Mouse (Mus musculus): Measurements from ENCODE around the gene Hoxc6. TPM values are rescaled to one million over a fixed set of nuclear protein-coding genes. Genes with fewer than 3 reads are reported as not detected.
A peak's percentile ranks its signal among the peaks of the same experiment; 100 is the strongest.

Hoxc6 gene
- polyA plus RNA-seq, 1 experiment from 2014 or later: 0.14 TPM

DNA sequence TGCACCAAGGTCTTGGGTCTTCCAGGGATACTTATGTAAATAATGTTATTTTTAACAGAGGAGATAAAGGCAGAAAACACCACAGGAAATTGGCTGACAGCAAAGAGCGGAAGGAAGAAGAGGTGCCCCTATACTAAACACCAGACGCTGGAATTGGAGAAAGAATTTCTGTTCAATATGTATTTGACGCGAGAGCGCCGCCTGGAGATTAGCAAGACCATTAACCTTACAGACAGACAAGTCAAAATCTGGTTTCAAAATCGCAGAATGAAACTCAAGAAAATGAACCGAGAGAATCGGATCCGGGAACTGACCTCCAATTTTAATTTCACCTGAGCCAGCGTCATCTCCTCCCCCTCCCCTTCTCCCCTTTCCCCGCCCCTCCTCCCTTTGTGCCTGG, 27.3 kb upstream of the Hoxc6 start:
- Histone ChIP-seq H3K27ac (no peak overlapping the region), H3K9ac (no peak overlapping the region), H3K4me1 (replicated peaks) (0 out of 2 replicates have a peak, but pooled peaks cover 2% of the 10 kb centered on the region), H3K27me3 (peaks cover 99% of the 10 kb centered on the region), H3K4me2 (no peak overlapping the region), H3K4me3 (replicated peaks) (no peak overlapping the region), H3K9me3 (replicated peaks) (no peaks in the 10 kb centered on the region), H3K36me3 (no peaks in the 10 kb centered on the region)
- DNase-seq: no peak
- whole genome bisulfite sequencing (ENCODE audit: insufficient replicate concordance): 2% methylated on average over 12 of the region's 12 CpGs
- ATAC-seq (ENCODE audit: low read depth): no peak

DNA sequence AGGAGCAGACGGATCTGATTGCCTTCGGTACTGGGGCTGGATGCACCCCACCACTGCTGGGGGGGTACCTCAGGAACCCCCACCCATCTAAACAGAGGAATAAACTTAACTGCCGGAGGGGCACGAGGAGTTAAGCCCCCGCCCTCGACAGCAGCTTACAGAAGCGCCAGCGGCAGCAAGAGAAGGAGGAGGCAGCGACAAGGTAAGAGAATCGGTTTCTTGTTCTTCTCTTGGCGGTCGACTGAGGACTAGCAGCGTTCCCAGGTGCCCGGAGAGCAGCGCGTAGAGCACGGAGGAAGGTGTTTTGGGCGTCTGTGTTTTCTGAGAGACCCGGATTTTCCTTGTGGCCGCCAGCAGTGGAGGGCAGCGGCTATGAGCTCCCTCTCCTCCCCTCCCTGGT, 25.8 kb upstream of the Hoxc6 start:
- Histone ChIP-seq H3K4me2 (no peak overlapping the region), H3K9me3 (replicated peaks) (no peaks in the 10 kb centered on the region), H3K36me3 (no peaks in the 10 kb centered on the region), H3K27ac (no peak overlapping the region), H3K27me3 (peaks cover 99% of the 10 kb centered on the region), H3K4me1 (replicated peaks) (no peaks in the 10 kb centered on the region), H3K9ac (no peak overlapping the region), H3K4me3 (replicated peaks) (no peak overlapping the region)
- no peak for ATAC-seq (ENCODE audit: low read depth)
- 3% methylated on average over 21 of the region's 21 CpGs for WGBS (ENCODE audit: insufficient replicate concordance)
- no peak for DNase-seq

DNA sequence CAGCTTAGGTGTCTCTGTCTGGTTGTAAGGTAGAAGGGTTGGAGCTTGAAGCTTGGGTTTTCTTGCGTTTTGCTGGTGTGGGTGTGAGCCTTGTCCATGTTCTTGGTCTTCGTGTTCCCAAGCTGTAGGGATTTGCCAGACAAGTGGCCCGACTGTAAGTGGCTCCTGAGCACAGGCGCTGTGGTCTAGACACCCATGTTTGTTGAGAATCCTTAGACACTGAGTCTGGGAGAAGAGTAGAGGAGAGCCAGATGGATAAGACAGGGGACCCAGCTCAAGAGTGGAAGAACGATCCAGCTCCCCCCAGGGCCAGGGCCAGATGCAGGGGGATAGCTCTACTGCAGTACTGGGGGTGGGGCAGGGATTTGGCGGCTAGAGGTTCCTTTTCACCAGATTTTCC, 25.3 kb upstream of the Hoxc6 start:
- Histone ChIP-seq H3K27ac (no peak overlapping the region), H3K4me3 (replicated peaks) (no peak overlapping the region), H3K9me3 (replicated peaks) (no peaks in the 10 kb centered on the region), H3K27me3 (peaks cover 99% of the 10 kb centered on the region), H3K9ac (no peak overlapping the region), H3K4me2 (no peak overlapping the region), H3K4me1 (replicated peaks) (no peaks in the 10 kb centered on the region), H3K36me3 (no peaks in the 10 kb centered on the region)
- ATAC-seq (ENCODE audit: low read depth) (no peak), DNase-seq (no peak)
- WGBS (ENCODE audit: insufficient replicate concordance): 1% methylated on average over 6 of the region's 6 CpGs

DNA sequence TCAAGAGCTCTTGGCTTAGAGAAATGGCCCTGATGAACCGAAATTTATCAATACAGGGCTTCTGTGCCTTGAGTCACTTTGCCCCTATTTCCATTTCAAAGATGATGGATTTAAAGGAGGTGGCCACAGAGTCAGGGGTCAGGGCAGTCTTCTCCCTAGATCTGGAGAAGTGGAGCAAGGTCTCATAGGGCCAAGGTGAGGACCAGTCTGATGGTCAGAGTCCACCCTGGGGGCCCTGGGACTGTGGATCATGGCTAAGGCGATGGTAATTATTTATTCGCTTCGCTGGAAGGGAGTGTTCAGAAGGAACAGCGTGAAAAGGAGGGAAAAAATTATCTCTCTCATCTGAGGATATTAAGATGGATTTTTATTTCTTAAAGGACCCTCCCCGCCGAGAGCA, 23.0 kb upstream of the Hoxc6 start:
- DNase-seq (no peak), ATAC-seq (ENCODE audit: low read depth) (no peak)
- Histone ChIP-seq H3K4me1 (replicated peaks) (no peaks in the 10 kb centered on the region), H3K4me2 (no peak overlapping the region), H3K27ac (no peak overlapping the region), H3K4me3 (replicated peaks) (no peak overlapping the region), H3K36me3 (no peaks in the 10 kb centered on the region), H3K27me3 (peaks cover 100% of the 10 kb centered on the region), H3K9me3 (replicated peaks) (no peaks in the 10 kb centered on the region), H3K9ac (no peak overlapping the region)
- WGBS (ENCODE audit: insufficient replicate concordance): 7% methylated on average over 7 of the region's 7 CpGs

DNA sequence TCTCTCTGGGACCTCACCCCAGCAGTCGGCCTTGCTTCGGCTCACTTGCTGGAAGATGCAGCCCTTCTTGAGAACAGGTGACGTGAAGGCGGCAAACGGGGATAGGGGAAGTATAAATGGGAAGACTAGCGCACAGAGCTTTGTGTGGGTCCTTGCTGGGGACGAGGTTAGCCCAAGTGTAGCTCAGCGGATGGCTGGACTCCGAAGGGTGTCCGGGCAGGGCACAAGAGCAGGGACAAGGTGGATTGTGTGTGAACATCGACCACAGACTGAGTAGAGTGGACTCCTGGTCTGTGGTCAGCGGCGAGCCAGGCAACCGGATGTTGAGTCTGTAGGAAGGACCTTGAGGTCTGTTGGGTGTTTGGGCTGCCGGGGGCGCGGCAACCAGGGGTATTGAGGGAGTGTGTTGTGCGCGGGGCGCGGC, 22.4 kb upstream of the Hoxc6 start:
- Histone ChIP-seq H3K9ac (no peak overlapping the region), H3K27ac (no peak overlapping the region), H3K4me2 (no peak overlapping the region), H3K27me3 (peaks cover 100% of the 10 kb centered on the region), H3K4me1 (replicated peaks) (no peaks in the 10 kb centered on the region), H3K4me3 (replicated peaks) (no peak overlapping the region), H3K36me3 (no peaks in the 10 kb centered on the region), H3K9me3 (replicated peaks) (no peaks in the 10 kb centered on the region)
- WGBS (ENCODE audit: insufficient replicate concordance): 2% methylated on average over 21 of the region's 21 CpGs
- DNase-seq: no peak
- no peak for ATAC-seq (ENCODE audit: low read depth)

- H3K4me3 ChIP-seq (replicated peaks): peak within 1 kb of the TSS; percentile 23
- H3K9me3 ChIP-seq (replicated peaks): no peaks in the 10 kb centered on the region
- peaks cover 100% of the 10 kb centered on the region for H3K27me3 ChIP-seq
- H3K36me3 ChIP-seq: no peaks in the 10 kb centered on the region
- DNase-seq (no peak), ATAC-seq (ENCODE audit: low read depth) (no peak)
- no peak within 1 kb of the TSS for H3K9ac ChIP-seq
- peak within 1 kb of the TSS; percentile 32; the same call in 1 of the 2 replicates for H3K4me2 ChIP-seq
- H3K27ac ChIP-seq: no peak within 1 kb of the TSS
- no peaks in the 10 kb centered on the region for H3K4me1 ChIP-seq (replicated peaks)
- 0% methylated on average over 11 of the region's 20 CpGs for WGBS (ENCODE audit: insufficient replicate concordance)
Observed at GRCm38 (mm10) chr15:102976171-102976570, 21.9 kb upstream of the Hoxc6 start, which contains the start of gene Hoxc9. Gene Hoxc9, plus strand, starts transcription at chr15:102976439.

GRCm38 (mm10) chr15:102976631-102977422, 21.2 kb upstream of the Hoxc6 start:
- H3K4me3 ChIP-seq (replicated peaks): peak overlapping the region; percentile 23
- WGBS (ENCODE audit: insufficient replicate concordance): 1% methylated on average over 37 of the region's 37 CpGs
- no peak for DNase-seq

GRCm38 (mm10) chr15:102977423-102977974, 20.6 kb upstream of the Hoxc6 start:
- peak overlapping the region; percentile 23 for H3K4me3 ChIP-seq (replicated peaks)
- no peaks in the 10 kb centered on the region for H3K9me3 ChIP-seq (replicated peaks)
- 5% methylated on average over 16 of the region's 16 CpGs for WGBS (ENCODE audit: insufficient replicate concordance)
- no peak for DNase-seq
- H3K4me1 ChIP-seq (replicated peaks): 0 out of 2 replicates have a peak, but pooled peaks cover 6% of the 10 kb centered on the region
- H3K9ac ChIP-seq: no peak overlapping the region
- H3K4me2 ChIP-seq: peak overlapping the region; percentile 32; the same call in 1 of the 2 replicates
- H3K36me3 ChIP-seq: no peaks in the 10 kb centered on the region
- no peak for ATAC-seq (ENCODE audit: low read depth)
- H3K27me3 ChIP-seq: peaks cover 100% of the 10 kb centered on the region
- H3K27ac ChIP-seq: no peak overlapping the region

More at GRCm38 (mm10) chr15:102976631-102977422, 21.2 kb upstream of the Hoxc6 start:
- Histone ChIP-seq H3K9me3 (replicated peaks) (no peaks in the 10 kb centered on the region), H3K27ac (no peak overlapping the region), H3K27me3 (peaks cover 100% of the 10 kb centered on the region), H3K4me2 (peak overlapping the region; percentile 32; the same call in 1 of the 2 replicates), H3K36me3 (no peaks in the 10 kb centered on the region), H3K4me1 (replicated peaks) (0 out of 2 replicates have a peak, but pooled peaks cover 4% of the 10 kb centered on the region), H3K9ac (no peak overlapping the region)
- no peak for ATAC-seq (ENCODE audit: low read depth)

DNA sequence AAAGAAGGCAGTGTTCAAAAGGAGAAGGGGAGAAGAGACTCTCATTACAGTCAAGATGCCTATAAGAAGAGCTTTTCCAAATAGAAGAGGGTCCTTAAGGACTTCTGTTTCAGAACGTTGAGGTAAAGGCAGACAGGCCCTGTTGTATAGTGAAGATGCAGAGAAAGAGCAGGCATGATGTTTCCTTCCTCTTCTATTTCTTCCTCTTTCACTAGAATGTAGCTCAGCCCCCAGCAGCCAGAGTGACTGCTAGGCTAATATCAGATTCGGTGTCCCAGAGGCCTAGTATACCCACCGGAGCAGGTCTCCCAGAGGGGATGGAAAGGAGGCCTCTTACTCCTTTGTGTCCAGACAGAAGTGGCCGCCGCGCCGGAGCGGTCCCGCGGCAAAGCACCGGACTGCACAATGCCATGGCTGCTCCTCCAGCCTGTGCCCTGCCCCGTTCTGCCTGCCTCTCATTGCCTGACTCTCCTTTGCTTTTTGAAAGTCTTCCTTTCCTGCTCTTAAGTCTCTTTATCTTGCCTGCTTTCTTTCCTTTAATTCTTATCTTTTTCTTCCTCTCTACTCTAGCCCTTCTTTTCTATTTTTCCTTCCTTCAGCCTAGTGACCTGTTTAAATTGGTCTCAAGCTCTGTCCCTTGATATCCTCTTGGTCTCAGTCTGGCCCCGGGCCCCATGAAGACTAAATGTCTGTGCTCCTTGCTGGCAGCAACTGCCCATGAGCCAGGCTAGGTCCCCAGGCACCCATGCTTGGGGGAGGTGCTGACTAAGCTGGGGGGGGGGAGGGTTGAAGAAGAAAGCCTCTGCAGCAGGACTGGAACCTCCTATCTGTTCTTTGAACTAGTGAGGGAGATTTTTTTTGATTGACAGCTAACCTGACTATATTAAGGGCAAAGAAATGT, 19.2 kb upstream of the Hoxc6 start:
- H3K9ac ChIP-seq: no peak overlapping the region
- no peaks in the 10 kb centered on the region for H3K9me3 ChIP-seq (replicated peaks)
- H3K4me1 ChIP-seq (replicated peaks): 0 out of 2 replicates have a peak, but pooled peaks cover 6% of the 10 kb centered on the region
- H3K4me2 ChIP-seq: no peak overlapping the region
- no peak overlapping the region for H3K4me3 ChIP-seq (replicated peaks)
- no peaks in the 10 kb centered on the region for H3K36me3 ChIP-seq
- no peak overlapping the region for H3K27ac ChIP-seq
- DNase-seq (no peak), ATAC-seq (ENCODE audit: low read depth) (no peak)
- peaks cover 100% of the 10 kb centered on the region for H3K27me3 ChIP-seq
- WGBS (ENCODE audit: insufficient replicate concordance): 4% methylated on average over 13 of the region's 13 CpGs

DNA sequence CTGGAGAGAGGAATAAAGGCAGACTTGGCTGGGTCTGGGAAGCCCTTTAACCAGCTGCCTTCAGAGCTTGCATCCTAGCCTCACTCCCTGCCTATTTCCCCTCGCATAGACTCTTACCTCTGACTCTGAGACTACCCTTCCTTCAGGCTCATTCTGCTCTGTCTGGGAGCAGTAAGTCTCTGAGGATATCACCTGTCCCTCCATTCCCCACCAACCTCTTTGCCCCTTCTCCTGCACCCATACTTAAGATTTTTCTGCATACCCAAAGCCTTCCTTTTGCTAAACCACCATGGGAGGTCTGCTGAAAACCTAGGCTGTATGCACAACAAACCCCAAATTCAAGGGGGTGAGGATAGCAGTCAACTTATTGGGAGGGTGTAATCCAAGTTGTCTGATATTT, 18.1 kb upstream of the Hoxc6 start:
- ATAC-seq (ENCODE audit: low read depth) (no peak), DNase-seq (no peak)
- 0 out of 2 replicates have a peak, but pooled peaks cover 6% of the 10 kb centered on the region for H3K4me1 ChIP-seq (replicated peaks)
- peaks cover 100% of the 10 kb centered on the region for H3K27me3 ChIP-seq
- H3K27ac ChIP-seq: no peak overlapping the region
- no peak overlapping the region for H3K9ac ChIP-seq
- no peaks in the 10 kb centered on the region for H3K36me3 ChIP-seq
- WGBS (ENCODE audit: insufficient replicate concordance): 0% methylated on average over 1 of the region's 1 CpGs
- no peaks in the 10 kb centered on the region for H3K9me3 ChIP-seq (replicated peaks)
- no peak overlapping the region for H3K4me2 ChIP-seq
- no peak overlapping the region for H3K4me3 ChIP-seq (replicated peaks)

GRCm38 (mm10) chr15:102980352-102980751, 17.7 kb upstream of the Hoxc6 start:
- peaks cover 100% of the 10 kb centered on the region for H3K27me3 ChIP-seq
- WGBS (ENCODE audit: insufficient replicate concordance): 6% methylated on average over 11 of the region's 11 CpGs
- DNase-seq: no peak
- H3K9ac ChIP-seq: no peak overlapping the region
- no peaks in the 10 kb centered on the region for H3K36me3 ChIP-seq
- no peak overlapping the region for H3K27ac ChIP-seq
- H3K4me2 ChIP-seq: no peak overlapping the region
- H3K4me1 ChIP-seq (replicated peaks): 0 out of 2 replicates have a peak, but pooled peaks cover 6% of the 10 kb centered on the region
- H3K4me3 ChIP-seq (replicated peaks): no peak overlapping the region
- H3K9me3 ChIP-seq (replicated peaks): no peaks in the 10 kb centered on the region
- no peak for ATAC-seq (ENCODE audit: low read depth)

Data from liver, embryonic 13.5 days (tissue).